Mouse (Mus musculus) embryonic fibroblast, embryonic 13.5 days (primary cell): ENCODE results near the gene Nde1.

Experiments used
- CTCF ChIP-seq: IDR thresholded peaks from 2 replicates; pipeline ENCODE4 v1.5.1; 2011; ENCODE audit warnings: mild to moderate bottlenecking, control low read depth, low read length, moderate library complexity, borderline replicate concordance; ENCODE audit not compliant: insufficient read depth
- POLR2A ChIP-seq: IDR thresholded peaks from 2 replicates; pipeline ENCODE4 v1.6.1; 2011; ENCODE audit warnings: low read depth, mild to moderate bottlenecking, control low read depth, low read length, moderate library complexity

GRCm38 (mm10) chr16:14143298-14143697 lies 19.8 kb upstream of the Nde1 start:
- TF ChIP-seq CTCF (no peak), POLR2A (no peak)
